Mouse (Mus musculus): ENCODE results near the gene Fam71e2. TPM values are rescaled to one million over a fixed set of nuclear protein-coding genes. Genes with fewer than 3 reads are reported as not detected.

The Fam71e2 gene
- polyA plus RNA-seq, 1 experiment from 2014 or later: not detected

- H3K36me3 ChIP-seq (ENCODE audit: control insufficient read depth, insufficient read depth, low read length): no peaks in the 10 kb centered on the region
Measured at GRCm38 (mm10) chr7:4782130-4782529, 11.0 kb upstream of the Fam71e2 start.

GRCm38 (mm10) chr7:4779921-4780320 lies 8.8 kb upstream of the Fam71e2 start:
- no peak overlapping the region for H3K27ac ChIP-seq (ENCODE audit: low read depth, low read length)
- no peak overlapping the region for H3K4me3 ChIP-seq (ENCODE audit: low read length)
- no peak for ATAC-seq
- H3K9ac ChIP-seq (ENCODE audit: low read depth, low read length): no peak overlapping the region
- peaks cover 8% of the 10 kb centered on the region; the same call in 1 of the 2 replicates for H3K4me1 ChIP-seq (ENCODE audit: control insufficient read depth, insufficient read depth, low read depth, low read length)
- H3K4me2 ChIP-seq (ENCODE audit: low read length): no peak overlapping the region
- no peaks in the 10 kb centered on the region for H3K36me3 ChIP-seq (ENCODE audit: control insufficient read depth, insufficient read depth, low read length)
- WGBS: 34% methylated on average over 5 of the region's 5 CpGs
- H3K9me3 ChIP-seq (ENCODE audit: control insufficient read depth, low read length): no peaks in the 10 kb centered on the region
- H3K27me3 ChIP-seq (replicated peaks; ENCODE audit: control insufficient read depth, insufficient read depth, low read length): peaks cover 44% of the 10 kb centered on the region

More at GRCm38 (mm10) chr7:4782130-4782529, 11.0 kb upstream of the Fam71e2 start:
- no peak for ATAC-seq
- no peak overlapping the region for H3K4me3 ChIP-seq (ENCODE audit: low read length)
- H3K27me3 ChIP-seq (replicated peaks; ENCODE audit: control insufficient read depth, insufficient read depth, low read length): peaks cover 25% of the 10 kb centered on the region
- no peak overlapping the region for H3K27ac ChIP-seq (ENCODE audit: low read depth, low read length)
- H3K9ac ChIP-seq (ENCODE audit: low read depth, low read length): no peak overlapping the region
- H3K4me2 ChIP-seq (ENCODE audit: low read length): no peak overlapping the region
- 61% methylated on average over 3 of the region's 3 CpGs for WGBS
- peaks cover 4% of the 10 kb centered on the region; the same call in 1 of the 2 replicates for H3K4me1 ChIP-seq (ENCODE audit: control insufficient read depth, insufficient read depth, low read depth, low read length)
- no peaks in the 10 kb centered on the region for H3K9me3 ChIP-seq (ENCODE audit: control insufficient read depth, low read length)

GRCm38 (mm10) chr7:4777851-4778637 lies 6.9 kb upstream of the Fam71e2 start:
- Histone ChIP-seq H3K27me3 (replicated peaks; ENCODE audit: control insufficient read depth, insufficient read depth, low read length) (peaks cover 45% of the 10 kb centered on the region), H3K4me3 (ENCODE audit: low read length) (no peak overlapping the region), H3K27ac (ENCODE audit: low read depth, low read length) (no peak overlapping the region), H3K4me2 (ENCODE audit: low read length) (no peak overlapping the region; the same call in 1 of the 2 replicates), H3K36me3 (ENCODE audit: control insufficient read depth, insufficient read depth, low read length) (no peaks in the 10 kb centered on the region), H3K9ac (ENCODE audit: low read depth, low read length) (no peak overlapping the region), H3K4me1 (ENCODE audit: control insufficient read depth, insufficient read depth, low read depth, low read length) (peaks cover 8% of the 10 kb centered on the region; the same call in 1 of the 2 replicates), H3K9me3 (ENCODE audit: control insufficient read depth, low read length) (no peaks in the 10 kb centered on the region)
- 3% methylated on average over 15 of the region's 20 CpGs for WGBS
- no peak for ATAC-seq

GRCm38 (mm10) chr7:4776861-4777830 lies 6.0 kb upstream of the Fam71e2 start:
- WGBS: under 1% methylated on average over 43 of the region's 56 CpGs
- ATAC-seq: peak; percentile 66
- Histone ChIP-seq H3K4me3 (ENCODE audit: low read length) (peak overlapping the region; percentile 38), H3K9ac (ENCODE audit: low read depth, low read length) (peak overlapping the region; percentile 58), H3K4me2 (ENCODE audit: low read length) (peak overlapping the region; percentile 52), H3K27ac (ENCODE audit: low read depth, low read length) (no peak overlapping the region), H3K27me3 (replicated peaks; ENCODE audit: control insufficient read depth, insufficient read depth, low read length) (peaks cover 45% of the 10 kb centered on the region), H3K36me3 (ENCODE audit: control insufficient read depth, insufficient read depth, low read length) (no peaks in the 10 kb centered on the region), H3K9me3 (ENCODE audit: control insufficient read depth, low read length) (no peaks in the 10 kb centered on the region), H3K4me1 (ENCODE audit: control insufficient read depth, insufficient read depth, low read depth, low read length) (peaks cover 8% of the 10 kb centered on the region; the same call in 1 of the 2 replicates)

- Histone ChIP-seq H3K4me1 (ENCODE audit: control insufficient read depth, insufficient read depth, low read depth, low read length) (peaks cover 8% of the 10 kb centered on the region; the same call in 1 of the 2 replicates), H3K9ac (ENCODE audit: low read depth, low read length) (no peak overlapping the region), H3K4me3 (ENCODE audit: low read length) (no peak overlapping the region), H3K36me3 (ENCODE audit: control insufficient read depth, insufficient read depth, low read length) (no peaks in the 10 kb centered on the region), H3K27me3 (replicated peaks; ENCODE audit: control insufficient read depth, insufficient read depth, low read length) (peaks cover 45% of the 10 kb centered on the region), H3K27ac (ENCODE audit: low read depth, low read length) (no peak overlapping the region), H3K9me3 (ENCODE audit: control insufficient read depth, low read length) (no peaks in the 10 kb centered on the region), H3K4me2 (ENCODE audit: low read length) (no peak overlapping the region)
- 44% methylated on average over 10 of the region's 10 CpGs for WGBS
- no peak for ATAC-seq
Measured at GRCm38 (mm10) chr7:4776131-4776530, 5.0 kb upstream of the Fam71e2 start.

- 18% methylated on average over 4 of the region's 4 CpGs for whole genome bisulfite sequencing
- Histone ChIP-seq H3K27ac (ENCODE audit: low read depth, low read length) (no peak overlapping the region), H3K36me3 (ENCODE audit: control insufficient read depth, insufficient read depth, low read length) (no peaks in the 10 kb centered on the region), H3K4me2 (ENCODE audit: low read length) (no peak overlapping the region), H3K4me1 (ENCODE audit: control insufficient read depth, insufficient read depth, low read depth, low read length) (no peaks in the 10 kb centered on the region), H3K27me3 (replicated peaks; ENCODE audit: control insufficient read depth, insufficient read depth, low read length) (no peaks in the 10 kb centered on the region), H3K9me3 (ENCODE audit: control insufficient read depth, low read length) (no peaks in the 10 kb centered on the region), H3K4me3 (ENCODE audit: low read length) (no peak overlapping the region), H3K9ac (ENCODE audit: low read depth, low read length) (no peak overlapping the region)
- ATAC-seq: no peak
Measured at GRCm38 (mm10) chr7:4764946-4765710, 6.0 kb downstream of the Fam71e2 start.

- Histone ChIP-seq H3K4me3 (ENCODE audit: low read length) (no peak overlapping the region), H3K36me3 (ENCODE audit: control insufficient read depth, insufficient read depth, low read length) (no peaks in the 10 kb centered on the region), H3K4me1 (ENCODE audit: control insufficient read depth, insufficient read depth, low read depth, low read length) (no peaks in the 10 kb centered on the region), H3K4me2 (ENCODE audit: low read length) (no peak overlapping the region), H3K27me3 (replicated peaks; ENCODE audit: control insufficient read depth, insufficient read depth, low read length) (no peaks in the 10 kb centered on the region), H3K9ac (ENCODE audit: low read depth, low read length) (no peak overlapping the region), H3K27ac (ENCODE audit: low read depth, low read length) (no peak overlapping the region), H3K9me3 (ENCODE audit: control insufficient read depth, low read length) (no peaks in the 10 kb centered on the region)
- WGBS: 28% methylated on average over 1 of the region's 1 CpGs
- ATAC-seq: no peak
Measured at GRCm38 (mm10) chr7:4759670-4760069, 11.4 kb downstream of the Fam71e2 start.

- H3K27me3 ChIP-seq (replicated peaks; ENCODE audit: control insufficient read depth, insufficient read depth, low read length): no peaks in the 10 kb centered on the region
- WGBS: 4% methylated on average over 24 of the region's 24 CpGs
- H3K36me3 ChIP-seq (ENCODE audit: control insufficient read depth, insufficient read depth, low read length): no peaks in the 10 kb centered on the region
- H3K9ac ChIP-seq (ENCODE audit: low read depth, low read length): peak within 1 kb of the TSS; percentile 49
- H3K4me1 ChIP-seq (ENCODE audit: control insufficient read depth, insufficient read depth, low read depth, low read length): peaks cover 12% of the 10 kb centered on the region
- peak within 1 kb of the TSS; percentile 65 for H3K4me2 ChIP-seq (ENCODE audit: low read length)
- 0 out of 2 replicates have a peak within 1 kb of the TSS, but pooled peaks have one; percentile 9 for H3K27ac ChIP-seq (ENCODE audit: low read depth, low read length)
- no peaks in the 10 kb centered on the region for H3K9me3 ChIP-seq (ENCODE audit: control insufficient read depth, low read length)
- peak; percentile 92 for ATAC-seq
- H3K4me3 ChIP-seq (ENCODE audit: low read length): peak within 1 kb of the TSS; percentile 43
Measured at GRCm38 (mm10) chr7:4752821-4753570, 18.1 kb downstream of the Fam71e2 start, which contains the start of gene Cox6b2. TSS of gene Cox6b2 (minus strand) at chr7:4753094.
